Mouse (Mus musculus) heart, adult 2 months (tissue): ENCODE measurements around the gene Nipa1.

ENCODE experiments used
- CTCF ChIP-seq: fragments of 200-600 bp; IDR thresholded peaks from 2 replicates; pipeline ENCODE4 v1.8.1; 2022; ENCODE audit warnings: antibody characterized with exemption, mild to moderate bottlenecking, moderate library complexity
- EP300 ChIP-seq: fragments of 200-500 bp; IDR thresholded peaks from 2 replicates; pipeline ENCODE4 v1.6.1; 2011; ENCODE audit warnings: low read depth, low read length, control low read depth; ENCODE audit not compliant: insufficient read depth
- POLR2A ChIP-seq: fragments of 200-500 bp; IDR thresholded peaks from 2 replicates; pipeline ENCODE4 v1.6.1; 2011; ENCODE audit warnings: mild to moderate bottlenecking, low read depth, low read length, control low read depth; ENCODE audit not compliant: insufficient read depth

DNA sequence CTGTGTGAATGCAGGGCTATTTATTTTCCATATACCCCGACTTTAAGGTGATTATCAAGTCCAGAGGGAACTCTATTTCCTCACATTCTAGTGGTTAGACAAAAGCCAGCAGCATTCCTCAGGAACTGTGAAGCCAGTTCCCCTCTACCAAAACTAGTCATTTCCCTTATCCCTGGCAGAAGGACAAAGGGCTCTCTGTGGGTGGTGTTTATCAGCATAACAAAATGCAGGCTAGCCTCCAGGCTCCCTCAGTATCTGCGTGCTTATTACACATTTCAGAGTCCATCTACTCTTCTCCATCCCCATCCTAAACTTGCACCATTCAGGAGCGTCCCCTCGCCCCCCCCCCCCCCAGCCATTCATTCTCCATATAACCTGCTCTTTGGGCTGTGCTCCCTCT, 20.8 kb downstream of the Nipa1 start:
- no peak for TF ChIP-seq CTCF
- TF ChIP-seq EP300: no peak
- TF ChIP-seq POLR2A: no peak
